Mouse (Mus musculus): ENCODE data around the gene Ube2l6. TPM values are rescaled to one million over a fixed set of nuclear protein-coding genes. Genes with fewer than 3 reads are reported as not detected.

Ube2l6 gene
- total and polyA plus RNA-seq, 3 experiments = 2.0 to 8.5 (median 4.1) TPM

DNA sequence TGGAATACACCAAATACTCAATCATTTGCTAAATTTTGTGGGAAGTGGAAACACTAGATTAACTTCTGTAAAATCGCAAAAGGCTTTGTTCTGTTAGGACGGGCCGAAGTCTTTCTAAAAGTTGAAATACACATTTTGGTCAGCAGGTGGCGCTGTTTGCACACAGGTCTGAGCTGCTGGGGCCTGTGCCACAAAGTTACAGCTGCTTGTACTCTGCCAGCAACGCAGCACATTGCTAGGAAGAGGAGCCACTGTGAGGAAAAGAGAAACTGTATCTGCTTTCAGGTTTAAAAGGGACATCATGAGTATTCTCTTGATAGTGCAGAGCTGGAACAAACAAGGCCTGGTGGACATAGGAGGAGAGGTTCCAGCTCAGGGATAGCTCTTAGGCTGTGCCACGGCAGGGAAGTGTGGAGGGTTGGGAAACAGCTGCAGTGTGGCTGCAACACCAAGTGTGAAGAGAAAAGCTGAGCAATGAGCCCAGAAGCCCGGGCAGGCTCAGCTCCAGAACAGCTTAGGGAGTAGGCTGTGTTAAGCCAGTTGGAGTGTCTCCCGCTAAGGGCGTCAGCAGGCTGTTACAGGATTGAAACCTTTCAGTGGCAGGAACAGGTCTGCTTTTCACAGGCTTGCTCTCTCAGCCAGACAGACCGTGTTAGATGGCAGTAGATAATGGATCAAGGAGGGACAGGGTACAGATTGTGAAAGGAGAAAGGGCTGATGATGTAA lies 33.2 kb downstream of the Ube2l6 start:
- H3K4me1 ChIP-seq (ENCODE audit: control insufficient read depth in 1 of 2, insufficient read depth in 2 of 2) = peaks cover 3 to 37% of the 10 kb centered on the region in 2 experiments; a peak in 3 of 4 replicates
- no peak overlapping the region for H3K4me2 ChIP-seq (ENCODE audit: insufficient read depth, low read depth, poor library complexity, severe bottlenecking)
- H3K4me3 ChIP-seq (replicated peaks in 1 of 3; ENCODE audit: low read depth in 2 of 3, low read length in 2 of 3, poor library complexity in 1 of 3) = no peak overlapping the region
- no peaks in the 10 kb centered on the region for H3K27me3 ChIP-seq (replicated peaks)
- dilution Hi-C loops (cut with MboI; ENCODE audit: extremely low pct_ligation_motif_present, extremely low pct_unique_long_range_greater_than_20kb, low sequenced_read_pairs) (no loop called here), in situ Hi-C loops (cut with MboI; ENCODE audit: low pct_ligation_motif_present, low pct_unique_long_range_greater_than_20kb, low sequenced_read_pairs) (no loop called here)
- no peak overlapping the region for H3K27ac ChIP-seq (ENCODE audit: insufficient read depth, low read depth)
- H3K9ac ChIP-seq (ENCODE audit: insufficient read depth, low read depth) = no peak overlapping the region
- TF ChIP-seq HCFC1 (IDR thresholded peaks at IDR 0.05; ENCODE audit: low read depth, low read length) = no peak
- no peak for TF ChIP-seq BHLHE40 (IDR thresholded peaks at IDR 0.05; ENCODE audit: low read depth, low read length)
- no peak for TF ChIP-seq MAX (IDR thresholded peaks at IDR 0.05; ENCODE audit: low read length)
- peak; percentile 46; the same call in 1 of the 2 replicates for TF ChIP-seq UBTF (IDR thresholded peaks at IDR 0.05; ENCODE audit: low read depth, low read length)
- peak; percentile 91 for TF ChIP-seq SMC3 (IDR thresholded peaks at IDR 0.05; ENCODE audit: low read depth, low read length)
- TF ChIP-seq MEF2A (IDR thresholded peaks at IDR 0.05; ENCODE audit: borderline replicate concordance, low read depth, low read length) = no peak
- TF ChIP-seq JUND (conservative IDR thresholded peaks at IDR 0.05; ENCODE audit: low read depth, low read length) = no peak
- no peak for TF ChIP-seq MXI1 (IDR thresholded peaks at IDR 0.05; ENCODE audit: low read depth, low read length)
- TF ChIP-seq POLR2A (IDR thresholded peaks at IDR 0.05; ENCODE audit: low read depth, low read length) = no peak
- TF ChIP-seq TBP (conservative IDR thresholded peaks at IDR 0.05; ENCODE audit: low read depth, low read length) = no peak
- TF ChIP-seq ETS1 (conservative IDR thresholded peaks at IDR 0.05; ENCODE audit: low read depth, low read length) = no peak
- no peak for TF ChIP-seq ZNF384 (IDR thresholded peaks at IDR 0.05; ENCODE audit: low read depth, low read length)
- TF ChIP-seq ELF1 (IDR thresholded peaks at IDR 0.05; ENCODE audit: low read depth, low read length) = no peak
- no peak for TF ChIP-seq RCOR1 (conservative IDR thresholded peaks at IDR 0.05; ENCODE audit: low read depth, low read length)
- peak; percentile 67 to 97 for TF ChIP-seq CTCF (conservative IDR thresholded peaks at IDR 0.05 in 1 of 2, IDR thresholded peaks at IDR 0.05 in 1 of 2; ENCODE audit: low read depth in 2 of 2, low read length in 2 of 2)
- TF ChIP-seq ZC3H11A (IDR thresholded peaks at IDR 0.05; ENCODE audit: low read depth, low read length) = peak; percentile 52
- TF ChIP-seq ZMIZ1 (IDR thresholded peaks at IDR 0.05; ENCODE audit: low read depth, low read length) = no peak
- no peak for TF ChIP-seq TCF12 (IDR thresholded peaks at IDR 0.05; ENCODE audit: low read depth, low read length)
- TF ChIP-seq RAD21 (IDR thresholded peaks at IDR 0.05; ENCODE audit: low read depth, low read length) = peak; percentile 96
- no peak for TF ChIP-seq USF1 (IDR thresholded peaks at IDR 0.05; ENCODE audit: low read depth, low read length)
- TF ChIP-seq SIN3A (IDR thresholded peaks at IDR 0.05; ENCODE audit: low read length) = 0 out of 2 replicates have a peak, but pooled peaks have one; percentile 36
- no peak for TF ChIP-seq EP300 (IDR thresholded peaks at IDR 0.05; ENCODE audit: low read length)
- TF ChIP-seq CHD1 (IDR thresholded peaks at IDR 0.05; ENCODE audit: low read depth, low read length) = no peak
- no peak for TF ChIP-seq ZKSCAN1 (IDR thresholded peaks at IDR 0.05; ENCODE audit: borderline replicate concordance, low read depth, low read length)
- TF ChIP-seq MYC (IDR thresholded peaks at IDR 0.05; ENCODE audit: low read depth, low read length) = peak; percentile 55; the same call in 1 of the 2 replicates
- TF ChIP-seq GABPA (IDR thresholded peaks at IDR 0.05; ENCODE audit: insufficient replicate concordance, low read depth, low read length) = no peak
- TF ChIP-seq MAFK (IDR thresholded peaks at IDR 0.05; ENCODE audit: insufficient replicate concordance, low read length) = no peak
- TF ChIP-seq MAZ (IDR thresholded peaks at IDR 0.05; ENCODE audit: low read depth, low read length) = no peak
- 0 out of 2 replicates have a peak, but pooled peaks have one; percentile 32 for TF ChIP-seq IRF4 (IDR thresholded peaks at IDR 0.05; ENCODE audit: low read depth, low read length)
- peak; percentile 35; the same call in 1 of the 2 replicates for TF ChIP-seq NELFE (IDR thresholded peaks at IDR 0.05; ENCODE audit: low read depth, low read length)
- TF ChIP-seq E2F4 (IDR thresholded peaks at IDR 0.05; ENCODE audit: insufficient replicate concordance, low read depth, low read length) = no peak
- TF ChIP-seq USF2 (conservative IDR thresholded peaks at IDR 0.05; ENCODE audit: low read depth, low read length) = no peak
- no peak for TF ChIP-seq NRF1 (IDR thresholded peaks at IDR 0.05; ENCODE audit: low read depth, low read length)
- no peak for TF ChIP-seq POLR2AphosphoS2 (IDR thresholded peaks at IDR 0.05; ENCODE audit: low read depth, low read length)
- TF ChIP-seq JUN (IDR thresholded peaks at IDR 0.05; ENCODE audit: insufficient read depth, low read depth, low read length) = no peak
- TF ChIP-seq KAT2A (IDR thresholded peaks at IDR 0.05; ENCODE audit: insufficient replicate concordance, low read length) = no peak
- no peak for TF ChIP-seq CHD2 (IDR thresholded peaks at IDR 0.05; ENCODE audit: low read length)
- TF ChIP-seq PAX5 (IDR thresholded peaks at IDR 0.05; ENCODE audit: low read length) = no peak
- H3K9me3 ChIP-seq (replicated peaks; ENCODE audit: low read length) = no peaks in the 10 kb centered on the region
- peak; percentile 83 for DNase-seq (ENCODE audit: extremely low read depth)
- peaks cover 8 to 34% of the 10 kb centered on the region in 2 experiments for H3K36me3 ChIP-seq (replicated peaks in 1 of 2; ENCODE audit: control insufficient read depth in 1 of 2, insufficient read depth in 1 of 2, low read length in 1 of 2)
- peaks cover 16% of the 10 kb centered on the region for H3K79me2 ChIP-seq (replicated peaks; ENCODE audit: control insufficient read depth, extremely low read depth, insufficient read depth, poor library complexity, severe bottlenecking)

Measured in CH12.LX (cell line).